Mouse (Mus musculus) adrenal gland, adult 2 months (tissue): ENCODE data around the gene Dera. TPM values are rescaled to one million over a fixed set of nuclear protein-coding genes. Genes with fewer than 3 reads are reported as not detected.
A peak's percentile ranks its signal among the peaks of the same experiment; 100 is the strongest.

Experiments used
- DNase-seq: peaks from one replicate; pipeline ENCODE4 v3.0.0; 2021
- polyA plus RNA-seq: library from polyadenylated mRNA; depleted of rRNA; stranded (reverse); fragments of >200 nt; gene quantifications from 2 replicates; pipeline ENCODE4 v1.2.3, GENCODE M21; 2012
- total RNA-seq, 2 experiments: library from RNA; stranded (reverse); gene quantifications; 2 replicates each; pipeline ENCODE4 v1.2.3; 2021

Gene Dera
- total and polyA plus RNA-seq, 3 experiments: 5.1 to 22.5 (median 12.6) TPM

- no peak for DNase-seq
Measured at GRCm38 (mm10) chr6:137806342-137806741, 52.0 kb downstream of the Dera start.

- DNase-seq: no peak
Measured at GRCm38 (mm10) chr6:137806806-137807205, 52.5 kb downstream of the Dera start.

DNA sequence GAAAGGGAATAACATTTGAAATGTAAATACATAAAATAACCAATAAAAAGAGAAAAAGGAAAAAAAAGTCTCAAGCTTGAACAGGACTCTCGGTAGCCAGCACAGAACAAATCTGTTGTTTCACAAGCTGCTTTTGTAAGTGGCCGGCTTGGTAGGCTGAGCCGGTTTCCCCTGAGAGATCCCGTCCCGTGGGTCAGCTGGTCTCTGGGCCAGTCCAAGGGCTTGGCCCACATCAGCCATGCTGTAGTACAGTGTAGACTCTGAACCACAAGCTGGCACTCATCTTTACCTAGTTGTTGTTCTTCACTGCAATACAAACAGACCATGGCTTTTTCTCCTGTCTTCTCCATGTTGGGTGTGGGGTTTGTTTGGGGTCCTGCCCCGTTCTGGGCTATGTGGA, 53.0 kb downstream of the Dera start:
- no peak for DNase-seq

- DNase-seq: no peak
Measured at GRCm38 (mm10) chr6:137808706-137809105, 54.4 kb downstream of the Dera start.

GRCm38 (mm10) chr6:137810136-137810535, 55.8 kb downstream of the Dera start:
- peak; percentile 81 for DNase-seq

- DNase-seq: peak; percentile 88
Measured at GRCm38 (mm10) chr6:137814006-137814405, 59.7 kb downstream of the Dera start.

- DNase-seq: no peak
Measured at GRCm38 (mm10) chr6:137816508-137816907, 62.2 kb downstream of the Dera start.

GRCm38 (mm10) chr6:137822550-137822949, 68.2 kb downstream of the Dera start:
- DNase-seq: no peak

DNA sequence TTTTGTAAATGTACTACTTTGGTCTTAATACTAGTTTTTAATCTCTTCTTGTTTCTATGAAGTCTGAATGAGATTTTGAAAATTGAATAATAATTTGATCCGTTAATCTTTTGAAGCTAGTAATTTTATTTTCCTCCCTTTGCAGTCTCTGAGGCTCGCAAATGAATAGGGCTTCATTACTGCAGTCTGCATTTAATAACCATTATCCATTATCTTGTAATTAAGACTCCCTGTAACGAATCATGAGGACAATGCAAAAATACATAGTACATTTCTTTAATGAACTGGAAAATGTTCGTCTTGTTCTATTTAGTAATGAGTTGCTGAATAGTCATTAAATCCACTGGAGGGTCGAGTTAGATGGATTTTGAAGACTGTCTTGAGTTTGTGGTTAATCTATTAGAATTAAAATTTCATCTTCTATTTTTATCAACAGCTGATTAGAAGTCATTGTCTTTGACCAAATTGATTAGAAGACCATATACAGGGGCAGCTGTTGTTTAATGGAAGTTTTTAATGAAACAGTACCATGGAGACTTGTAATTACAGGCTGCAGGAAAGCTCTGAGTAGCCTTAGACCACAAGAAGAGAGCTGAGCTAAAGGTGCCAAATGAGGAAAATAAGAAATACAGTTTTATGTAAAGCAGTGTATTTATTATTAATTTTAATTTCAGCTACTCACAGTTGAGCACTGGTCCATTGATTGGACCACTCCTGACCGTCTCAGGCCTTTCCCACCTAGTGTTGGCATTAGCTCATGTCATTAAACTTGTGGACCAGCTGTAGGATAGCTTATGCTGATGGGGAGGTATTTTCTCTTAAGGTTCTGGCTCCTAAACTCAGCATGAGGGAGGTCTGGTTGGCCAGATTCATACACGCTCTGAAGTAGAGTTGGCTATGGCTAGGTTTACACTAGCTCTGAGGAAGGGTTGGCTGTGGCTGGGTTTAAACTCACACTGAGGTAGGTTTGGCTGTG, 70.0 kb downstream of the Dera start:
- no peak for DNase-seq

- no peak for DNase-seq
Measured at GRCm38 (mm10) chr6:137825022-137825613, 70.8 kb downstream of the Dera start.

DNA sequence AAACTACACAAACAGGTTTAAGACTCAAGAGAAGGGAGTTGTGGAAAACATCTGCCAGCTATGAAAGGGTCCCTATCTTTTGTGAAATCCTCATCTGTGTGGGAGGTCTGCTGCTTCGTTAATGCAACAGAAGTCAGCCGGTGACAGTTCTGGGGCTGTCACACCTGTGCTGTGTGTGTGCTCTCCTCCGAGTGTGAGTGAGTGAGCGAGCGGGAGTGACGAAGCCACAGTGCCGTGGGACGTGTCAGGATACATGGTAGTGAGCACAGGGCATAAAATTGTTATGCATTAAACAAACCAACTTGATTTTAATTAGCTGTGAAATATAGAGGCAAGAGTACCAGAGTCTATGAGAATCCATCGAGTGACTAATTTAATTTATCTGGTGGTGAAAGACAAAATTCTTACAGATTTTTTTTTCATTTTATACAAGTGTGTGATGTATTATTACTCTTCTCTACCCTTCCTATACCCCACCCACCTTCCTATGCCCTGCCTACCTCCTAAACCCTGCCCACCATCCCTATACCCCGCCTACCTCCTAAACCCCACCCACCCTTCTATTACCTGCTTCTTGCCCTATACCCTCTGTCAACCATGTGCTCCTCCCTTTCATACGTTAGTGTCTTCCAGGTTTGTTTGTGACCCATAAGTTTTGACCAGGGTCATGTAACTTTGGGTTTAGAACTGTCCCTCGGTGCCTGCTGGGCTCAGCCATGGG, 74.9 kb downstream of the Dera start:
- DNase-seq: no peak

DNA sequence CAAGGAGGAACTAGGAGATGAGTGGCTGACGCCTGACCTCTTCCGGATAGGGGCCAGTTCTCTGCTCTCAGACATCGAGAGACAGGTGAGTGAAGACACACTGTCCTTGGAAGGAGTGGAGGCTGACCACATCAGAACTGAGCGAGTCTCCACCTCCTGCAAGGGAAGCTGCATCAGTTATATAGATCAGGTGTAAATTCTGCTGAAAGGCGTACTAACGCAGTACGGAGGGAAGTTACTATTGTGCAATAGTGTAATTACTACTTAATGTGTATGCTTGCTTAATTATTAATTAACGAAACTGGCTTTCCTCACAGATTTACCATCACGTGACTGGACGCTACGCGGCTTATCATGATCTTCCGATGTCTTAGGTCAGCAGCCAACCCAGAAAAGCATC, 82.5 kb downstream of the Dera start:
- DNase-seq: no peak

DNA sequence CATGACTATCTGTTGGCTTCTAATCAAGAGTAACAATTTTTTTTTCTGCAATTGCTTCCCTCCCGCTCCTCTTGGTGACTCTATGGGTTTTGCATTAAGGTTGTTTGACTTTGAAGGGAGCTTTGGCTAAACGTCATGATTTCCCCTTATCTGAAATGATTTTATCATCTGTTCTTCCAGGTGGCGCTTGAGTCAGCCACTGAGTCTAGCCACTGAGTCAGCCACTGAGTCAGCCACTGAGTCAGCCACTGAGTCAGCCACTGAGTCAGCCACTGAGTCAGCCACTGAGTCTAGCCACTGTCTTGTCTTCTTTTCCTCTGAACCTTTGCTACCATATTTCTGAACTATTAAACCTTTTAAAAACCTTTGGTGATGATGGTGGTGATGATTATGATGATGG, 89.0 kb downstream of the Dera start:
- peak; percentile 56 for DNase-seq

GRCm38 (mm10) chr6:137857198-137858194, 103.2 kb downstream of the Dera start:
- DNase-seq: no peak

DNA sequence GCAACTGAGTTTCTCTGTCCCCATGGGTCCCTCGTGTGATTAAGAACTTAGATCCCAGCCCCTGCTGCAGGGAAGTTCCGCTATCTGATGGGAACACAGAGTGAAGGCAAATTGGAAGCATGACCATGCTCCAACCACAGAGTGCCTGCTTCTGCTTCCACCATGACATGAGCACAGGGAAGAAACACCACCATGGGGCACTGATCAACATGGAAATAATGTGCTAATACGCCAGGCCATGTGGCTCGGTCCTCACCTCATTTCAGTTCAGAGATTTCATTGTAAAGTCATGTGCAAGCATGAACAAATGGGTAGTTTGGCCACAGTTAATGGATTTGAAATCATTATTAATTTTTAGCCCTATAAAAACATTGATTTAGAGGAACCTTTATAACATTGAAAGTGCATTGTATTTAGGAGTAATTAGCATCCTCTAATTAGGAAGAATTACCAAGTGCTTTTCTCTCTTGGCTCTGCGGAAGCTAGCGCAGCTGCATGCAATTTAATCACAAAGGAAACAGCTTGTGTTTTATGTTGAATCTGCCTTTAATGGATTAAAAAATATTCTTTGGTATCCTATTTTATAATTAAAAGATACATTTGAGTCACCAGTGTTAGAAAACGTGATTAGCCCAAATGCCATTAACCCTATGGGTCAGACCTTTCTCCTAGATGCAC, 115.7 kb downstream of the Dera start:
- DNase-seq: no peak

GRCm38 (mm10) chr6:137870667-137871066, 116.3 kb downstream of the Dera start:
- DNase-seq: no peak

- DNase-seq: peak; percentile 76
Measured at GRCm38 (mm10) chr6:137872055-137872735, 117.8 kb downstream of the Dera start.

DNA sequence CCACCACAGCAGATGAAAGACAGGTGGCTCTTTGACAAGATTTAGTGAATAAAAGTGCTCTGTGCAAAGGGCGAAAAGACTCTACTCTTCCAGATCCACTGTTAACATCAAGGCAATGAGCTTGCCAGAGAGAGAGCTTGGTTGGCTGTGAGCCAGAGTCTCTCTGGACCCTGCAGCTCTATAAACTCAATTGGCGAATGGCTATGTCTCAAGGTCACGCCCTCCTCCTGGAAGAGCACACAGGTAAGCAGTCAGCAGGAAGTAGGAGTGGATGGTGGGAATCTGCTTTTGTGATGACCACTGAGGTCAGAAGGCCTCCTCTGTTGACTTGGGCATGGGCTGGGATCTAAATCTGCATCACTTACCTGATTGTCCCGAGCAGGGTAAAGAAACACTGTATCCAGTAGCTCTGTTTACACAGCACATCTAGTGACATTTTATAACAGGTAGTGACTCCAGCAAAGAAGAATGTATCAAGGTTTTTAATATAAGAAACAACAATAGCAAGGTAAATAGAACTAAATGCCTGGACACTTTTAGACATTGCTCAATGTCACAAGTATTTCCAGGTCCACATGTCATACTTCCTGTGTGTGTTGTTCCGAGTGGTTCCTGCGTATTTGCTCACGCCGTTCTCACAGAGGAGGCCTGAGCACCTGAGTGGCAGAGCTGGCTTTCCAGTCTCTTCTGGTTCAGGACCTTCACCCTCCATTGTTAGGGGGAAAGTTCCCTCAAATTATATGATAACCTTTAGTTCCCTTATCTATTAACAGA, 120.3 kb downstream of the Dera start:
- DNase-seq: no peak

DNA sequence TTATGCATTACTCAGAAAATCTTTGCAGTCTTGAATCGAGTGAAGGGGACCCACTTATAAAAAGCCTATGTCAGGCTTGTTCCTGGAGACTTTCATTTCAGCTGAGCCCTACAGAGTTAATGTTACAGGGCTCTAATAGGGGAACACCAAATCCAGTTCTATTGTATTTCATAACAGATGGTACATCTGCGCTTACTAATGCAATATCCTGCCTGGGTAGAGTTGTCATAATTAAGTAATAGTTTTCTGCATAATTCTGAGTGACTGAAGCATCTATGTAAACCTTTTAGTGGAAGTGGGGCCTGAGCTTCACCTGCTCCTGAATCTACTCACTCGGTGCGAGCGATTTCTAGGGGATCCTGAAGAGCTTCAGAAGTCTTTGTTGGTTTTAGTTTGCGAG, 131.3 kb downstream of the Dera start:
- no peak for DNase-seq
